Mouse (Mus musculus) myocyte (in vitro differentiated cells): Measurements from ENCODE around the gene Ptpn13. TPM values are rescaled to one million over a fixed set of nuclear protein-coding genes. Genes with fewer than 3 reads are reported as not detected.

ENCODE experiments used
- H3K27me3 ChIP-seq: one replicate; pipeline ENCODE4 v1.6.1; 2011; ENCODE audit not compliant: control insufficient read depth, insufficient read depth, insufficient read length
- H3K36me3 ChIP-seq: one replicate; pipeline ENCODE4 v1.6.1; 2011; ENCODE audit not compliant: control insufficient read depth, insufficient read depth
- H3K4me2 ChIP-seq: one replicate; pipeline ENCODE4 v1.6.1; 2011; ENCODE audit warnings: low read depth, control low read depth
- H3K4me3 ChIP-seq: one replicate; pipeline ENCODE4 v1.5.1; 2011; ENCODE audit warnings: mild to moderate bottlenecking, control low read depth, moderate library complexity
- H3K79me2 ChIP-seq: one replicate; pipeline ENCODE4 v1.6.1; 2011; ENCODE audit not compliant: control insufficient read depth, insufficient read depth
- H3ac ChIP-seq: one replicate; pipeline ENCODE4 v1.6.1; 2011; ENCODE audit not compliant: control insufficient read depth, insufficient read length
- CEBPB ChIP-seq: IDR thresholded peaks from 2 replicates; pipeline ENCODE4 v1.6.1; 2011; ENCODE audit warnings: mild to moderate bottlenecking, moderate library complexity; ENCODE audit not compliant: poor library complexity, insufficient read depth, severe bottlenecking
- E2F4 ChIP-seq: IDR thresholded peaks from one replicate; pipeline ENCODE4 v1.6.1; 2011; ENCODE audit warnings: mild to moderate bottlenecking, control low read depth, moderate library complexity; ENCODE audit not compliant: insufficient read depth
- MAX ChIP-seq: IDR thresholded peaks from one replicate; pipeline ENCODE4 v1.6.1; 2011; ENCODE audit warnings: low read depth, mild to moderate bottlenecking, control low read depth
- MYOD1 ChIP-seq, 3 experiments: IDR thresholded peaks; one replicate each; pipeline ENCODE4 v1.6.1; 2011; ENCODE audit warnings: control low read depth in 2 of 3, low read depth in 2 of 3, mild to moderate bottlenecking in 2 of 3, moderate library complexity in 1 of 3; ENCODE audit not compliant: insufficient read length in 2 of 3, control insufficient read depth in 1 of 3
- MYOG ChIP-seq, 3 experiments: IDR thresholded peaks; one replicate each; pipeline ENCODE4 v1.6.1; 2011; ENCODE audit warnings: control low read depth in 2 of 3, low read depth in 2 of 3, mild to moderate bottlenecking in 2 of 3; ENCODE audit not compliant: insufficient read length in 2 of 3, control insufficient read depth in 1 of 3, insufficient read depth in 1 of 3
- POLR2A ChIP-seq: IDR thresholded peaks from one replicate; pipeline ENCODE4 v1.6.1; 2011; ENCODE audit warnings: low read depth, mild to moderate bottlenecking, control low read depth, moderate library complexity; ENCODE audit not compliant: insufficient read length
- POLR2AphosphoS2 ChIP-seq: IDR thresholded peaks from one replicate; pipeline ENCODE4 v1.6.1; 2011; ENCODE audit warnings: low read depth, control low read depth; ENCODE audit not compliant: insufficient read length
- REST ChIP-seq: IDR thresholded peaks from one replicate; pipeline ENCODE4 v1.6.1; 2011; ENCODE audit warnings: mild to moderate bottlenecking, control low read depth, moderate library complexity; ENCODE audit not compliant: insufficient read depth, insufficient read length
- SRF ChIP-seq: IDR thresholded peaks from one replicate; pipeline ENCODE4 v1.6.1; 2011; ENCODE audit warnings: low read depth; ENCODE audit not compliant: control insufficient read depth, insufficient read length
- TCF12 ChIP-seq: IDR thresholded peaks from one replicate; pipeline ENCODE4 v1.6.1; 2011; ENCODE audit warnings: mild to moderate bottlenecking, control low read depth; ENCODE audit not compliant: poor library complexity, insufficient read depth, severe bottlenecking
- TCF3 ChIP-seq: IDR thresholded peaks from one replicate; pipeline ENCODE4 v1.6.1; 2011; ENCODE audit warnings: low read depth, control low read depth; ENCODE audit not compliant: insufficient read length
- USF1 ChIP-seq: IDR thresholded peaks from one replicate; pipeline ENCODE4 v1.6.1; 2011; ENCODE audit warnings: low read depth, mild to moderate bottlenecking, control low read depth, moderate library complexity
- polyA plus RNA-seq: library from polyadenylated mRNA; unstranded; fragments of >200 nt; fragmentation: generic; extraction: Trizol; gene quantifications from one replicate; pipeline ENCODE4 v1.2.1, GENCODE M21; 2012; ENCODE audit warnings: missing spikeins

Gene Ptpn13
- polyA plus RNA-seq, 1 experiment: 5.3 TPM

GRCm38 (mm10) chr5:103540612-103541011, 115.6 kb downstream of the Ptpn13 start:
- no peak for TF ChIP-seq MAX
- TF ChIP-seq MYOG (IDR thresholded peaks at IDR 0.05; ENCODE audit: control insufficient read depth in 1 of 3, insufficient read depth in 1 of 3, insufficient read length in 2 of 3, low read depth in 2 of 3): no peak
- no peak for TF ChIP-seq POLR2A
- no peak for TF ChIP-seq MYOD1 (IDR thresholded peaks at IDR 0.05; ENCODE audit: control insufficient read depth in 1 of 3, insufficient read length in 2 of 3, low read depth in 2 of 3)
- no peak for TF ChIP-seq REST
- no peak for TF ChIP-seq TCF3
- TF ChIP-seq POLR2AphosphoS2: no peak
- TF ChIP-seq USF1: no peak
- TF ChIP-seq SRF: no peak
- no peak for TF ChIP-seq CEBPB
- TF ChIP-seq E2F4: no peak
- no peak for TF ChIP-seq TCF12
- H3ac ChIP-seq: no peak overlapping the region
- no peaks in the 10 kb centered on the region for H3K79me2 ChIP-seq
- no peak overlapping the region for H3K4me3 ChIP-seq
- H3K36me3 ChIP-seq: no peaks in the 10 kb centered on the region
- no peaks in the 10 kb centered on the region for H3K27me3 ChIP-seq
- H3K4me2 ChIP-seq: no peak overlapping the region

- Histone ChIP-seq H3ac (no peak overlapping the region), H3K27me3 (no peaks in the 10 kb centered on the region), H3K4me3 (no peak overlapping the region), H3K79me2 (no peaks in the 10 kb centered on the region), H3K4me2 (no peak overlapping the region), H3K36me3 (no peaks in the 10 kb centered on the region)
- TF ChIP-seq MYOD1 (IDR thresholded peaks at IDR 0.05; ENCODE audit: control insufficient read depth in 1 of 3, insufficient read length in 2 of 3, low read depth in 2 of 3) (no peak), MAX (no peak), POLR2A (no peak), SRF (no peak), MYOG (IDR thresholded peaks at IDR 0.05; ENCODE audit: control insufficient read depth in 1 of 3, insufficient read depth in 1 of 3, insufficient read length in 2 of 3, low read depth in 2 of 3) (no peak), CEBPB (no peak), E2F4 (no peak), POLR2AphosphoS2 (no peak), TCF3 (no peak), USF1 (no peak), REST (no peak), TCF12 (no peak)
These were observed 116.1 kb downstream of the Ptpn13 start for GRCm38 (mm10) chr5:103541136-103541535.

GRCm38 (mm10) chr5:103541542-103541941, 116.5 kb downstream of the Ptpn13 start:
- TF ChIP-seq USF1 (no peak), REST (no peak), POLR2A (no peak), MAX (no peak), SRF (no peak), CEBPB (no peak), TCF3 (no peak), MYOG (IDR thresholded peaks at IDR 0.05; ENCODE audit: control insufficient read depth in 1 of 3, insufficient read depth in 1 of 3, insufficient read length in 2 of 3, low read depth in 2 of 3) (no peak), TCF12 (no peak), POLR2AphosphoS2 (no peak), E2F4 (no peak), MYOD1 (IDR thresholded peaks at IDR 0.05; ENCODE audit: control insufficient read depth in 1 of 3, insufficient read length in 2 of 3, low read depth in 2 of 3) (no peak)
- no peak overlapping the region for H3ac ChIP-seq
- H3K4me3 ChIP-seq: no peak overlapping the region
- H3K79me2 ChIP-seq: no peaks in the 10 kb centered on the region
- no peaks in the 10 kb centered on the region for H3K27me3 ChIP-seq
- H3K4me2 ChIP-seq: no peak overlapping the region
- no peaks in the 10 kb centered on the region for H3K36me3 ChIP-seq

- no peaks in the 10 kb centered on the region for H3K36me3 ChIP-seq
- no peak overlapping the region for H3K4me3 ChIP-seq
- no peaks in the 10 kb centered on the region for H3K79me2 ChIP-seq
- H3K27me3 ChIP-seq: no peaks in the 10 kb centered on the region
- no peak overlapping the region for H3K4me2 ChIP-seq
- H3ac ChIP-seq: no peak overlapping the region
- TF ChIP-seq MAX (no peak), E2F4 (no peak), POLR2A (no peak), USF1 (no peak), REST (no peak), TCF12 (no peak), TCF3 (no peak)
These were observed 120.5 kb downstream of the Ptpn13 start for GRCm38 (mm10) chr5:103545381-103546000.

GRCm38 (mm10) chr5:103554769-103555168, 129.8 kb downstream of the Ptpn13 start:
- H3ac ChIP-seq: no peak overlapping the region
- H3K4me2 ChIP-seq: no peak overlapping the region
- no peaks in the 10 kb centered on the region for H3K27me3 ChIP-seq
- no peak overlapping the region for H3K4me3 ChIP-seq
- no peaks in the 10 kb centered on the region for H3K79me2 ChIP-seq
- H3K36me3 ChIP-seq: no peaks in the 10 kb centered on the region
- no peak for TF ChIP-seq CEBPB
- TF ChIP-seq MYOD1 (IDR thresholded peaks at IDR 0.05; ENCODE audit: control insufficient read depth in 1 of 3, insufficient read length in 2 of 3, low read depth in 2 of 3): no peak
- TF ChIP-seq REST: no peak
- TF ChIP-seq USF1: no peak
- TF ChIP-seq TCF12: no peak
- TF ChIP-seq POLR2AphosphoS2: no peak
- no peak for TF ChIP-seq TCF3
- no peak for TF ChIP-seq MAX
- no peak for TF ChIP-seq E2F4
- TF ChIP-seq SRF: no peak
- TF ChIP-seq MYOG (IDR thresholded peaks at IDR 0.05; ENCODE audit: control insufficient read depth in 1 of 3, insufficient read depth in 1 of 3, insufficient read length in 2 of 3, low read depth in 2 of 3): no peak
- no peak for TF ChIP-seq POLR2A
